Mouse (Mus musculus): ENCODE measurements around the gene BC017158. TPM values are rescaled to one million over a fixed set of nuclear protein-coding genes. Genes with fewer than 3 reads are reported as not detected.
A peak's percentile ranks its signal among the peaks of the same experiment; 100 is the strongest.

Gene BC017158
- polyA plus RNA-seq, 1 experiment: 32.6 TPM

DNA sequence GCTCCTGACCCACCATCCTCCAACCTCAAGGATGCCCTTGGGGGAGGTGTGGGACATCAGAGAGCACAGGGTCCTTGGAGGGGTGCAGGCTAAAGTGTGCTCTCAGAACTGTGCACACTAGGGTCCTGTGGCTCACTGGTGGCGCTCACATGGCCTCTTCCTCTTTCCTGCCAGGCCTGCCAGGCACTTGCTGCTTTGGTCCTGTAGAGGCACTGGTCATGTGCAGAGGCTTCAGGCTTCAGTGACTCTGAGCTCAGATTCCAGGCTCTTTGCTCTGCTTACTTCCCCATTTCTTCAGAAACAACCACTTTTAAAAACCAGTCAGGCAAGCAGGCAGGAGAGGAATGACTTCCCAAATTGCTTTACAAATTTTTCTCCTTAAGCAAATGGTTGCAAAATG is 34.9 kb upstream of the BC017158 start:
- peak; percentile 28 to 57 for DNase-seq (ENCODE audit: low read depth in 1 of 2, low spot score in 2 of 2)
- Histone ChIP-seq H3K4me3 (ENCODE audit: extremely low read depth, insufficient read depth, insufficient read length) (no peak overlapping the region), H3K27me3 (ENCODE audit: control insufficient read depth, insufficient read depth, low read length) (no peaks in the 10 kb centered on the region), H3K36me3 (ENCODE audit: control insufficient read depth, insufficient read depth, low read length) (no peaks in the 10 kb centered on the region), H3K27ac (ENCODE audit: insufficient read depth, low read length) (no peak overlapping the region), H3K4me1 (ENCODE audit: control insufficient read depth, insufficient read depth, insufficient read length) (peaks cover 2% of the 10 kb centered on the region; the same call in 1 of the 2 replicates)
- TF ChIP-seq POLR2A (IDR thresholded peaks at IDR 0.05; ENCODE audit: low read depth, low read length) (no peak), CTCF (IDR thresholded peaks at IDR 0.05; ENCODE audit: extremely low read depth, insufficient read depth, insufficient read length, insufficient replicate concordance) (no peak)
- 20% methylated on average over 1 of the region's 1 CpGs for WGBS

DNA sequence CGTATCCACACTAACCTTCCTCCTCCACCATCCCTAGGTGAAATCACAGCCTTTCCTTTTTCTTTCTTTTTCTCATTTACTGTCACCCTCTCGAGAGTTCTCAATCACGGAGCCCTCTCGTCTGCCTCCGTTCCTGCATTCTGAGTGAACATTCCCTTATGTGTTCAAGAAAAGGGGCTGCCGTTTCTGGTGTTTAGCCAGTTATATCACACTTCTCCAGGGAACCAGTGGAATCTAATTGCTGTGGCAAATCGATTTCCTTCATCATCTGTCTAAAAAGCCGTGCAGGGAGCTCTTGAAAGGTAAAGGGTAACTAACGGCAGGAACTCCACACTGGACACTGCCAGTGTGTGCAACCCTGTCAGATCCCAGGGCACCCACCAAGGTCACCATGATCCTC is 33.0 kb upstream of the BC017158 start:
- no peak overlapping the region for H3K27ac ChIP-seq (ENCODE audit: insufficient read depth, low read length)
- no peaks in the 10 kb centered on the region for H3K36me3 ChIP-seq (ENCODE audit: control insufficient read depth, insufficient read depth, low read length)
- no peak for DNase-seq (ENCODE audit: low read depth in 1 of 2, low spot score in 2 of 2)
- no peaks in the 10 kb centered on the region for H3K27me3 ChIP-seq (ENCODE audit: control insufficient read depth, insufficient read depth, low read length)
- WGBS: 90% methylated on average over 9 of the region's 9 CpGs
- no peak for TF ChIP-seq CTCF (IDR thresholded peaks at IDR 0.05; ENCODE audit: extremely low read depth, insufficient read depth, insufficient read length, insufficient replicate concordance)
- no peak for TF ChIP-seq POLR2A (IDR thresholded peaks at IDR 0.05; ENCODE audit: low read depth, low read length)
- H3K4me3 ChIP-seq (ENCODE audit: extremely low read depth, insufficient read depth, insufficient read length): no peak overlapping the region
- H3K4me1 ChIP-seq (ENCODE audit: control insufficient read depth, insufficient read depth, insufficient read length): peaks cover 2% of the 10 kb centered on the region; the same call in 1 of the 2 replicates

DNA sequence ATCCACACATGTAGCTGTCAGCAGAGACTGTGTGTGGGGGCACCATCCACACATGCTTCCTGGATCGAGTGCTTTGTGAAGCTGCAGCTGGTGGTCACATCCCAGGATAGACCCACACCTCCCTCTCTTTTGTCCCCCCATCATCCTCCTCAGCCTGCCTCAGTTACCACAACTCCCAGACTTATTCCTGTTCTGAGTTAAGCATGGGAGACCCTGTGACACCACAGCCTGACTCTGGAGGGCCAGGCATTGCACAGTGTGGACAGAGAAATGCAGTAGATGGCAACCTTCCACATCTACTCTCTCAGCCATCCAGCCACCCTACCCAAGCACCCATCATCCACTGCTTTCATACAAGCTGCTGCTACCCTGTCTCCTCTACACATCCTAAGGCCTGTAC is 27.0 kb upstream of the BC017158 start:
- Histone ChIP-seq H3K4me3 (ENCODE audit: extremely low read depth, insufficient read depth, insufficient read length) (no peak overlapping the region), H3K36me3 (ENCODE audit: control insufficient read depth, insufficient read depth, low read length) (no peaks in the 10 kb centered on the region), H3K27me3 (ENCODE audit: control insufficient read depth, insufficient read depth, low read length) (no peaks in the 10 kb centered on the region), H3K4me1 (ENCODE audit: control insufficient read depth, insufficient read depth, insufficient read length) (no peaks in the 10 kb centered on the region), H3K27ac (ENCODE audit: insufficient read depth, low read length) (no peak overlapping the region)
- WGBS: 100% methylated on average over 1 of the region's 1 CpGs
- DNase-seq (ENCODE audit: low read depth in 1 of 2, low spot score in 2 of 2): no peak
- no peak for TF ChIP-seq POLR2A (IDR thresholded peaks at IDR 0.05; ENCODE audit: low read depth, low read length)
- no peak for TF ChIP-seq CTCF (IDR thresholded peaks at IDR 0.05; ENCODE audit: extremely low read depth, insufficient read depth, insufficient read length, insufficient replicate concordance)

DNA sequence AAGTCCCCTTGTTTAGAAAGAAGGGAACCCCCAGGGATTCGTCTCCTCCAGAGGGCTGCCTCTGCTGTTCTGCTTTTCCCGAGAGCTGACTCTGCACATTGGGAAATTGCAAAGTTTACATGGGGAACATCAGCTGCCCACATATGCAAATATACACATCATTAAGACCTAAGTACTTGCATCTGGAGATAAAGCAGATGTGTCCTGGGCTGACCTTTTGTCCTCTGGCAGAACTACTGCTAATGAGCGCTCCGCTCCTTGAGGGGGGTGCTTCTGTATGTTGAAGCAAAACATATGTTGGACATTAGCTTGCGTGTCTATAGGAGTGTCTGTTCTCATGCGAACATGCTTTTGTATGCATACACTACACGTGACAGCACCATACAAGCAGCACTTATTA is 23.3 kb upstream of the BC017158 start:
- no peak overlapping the region for H3K27ac ChIP-seq (ENCODE audit: insufficient read depth, low read length)
- no peak overlapping the region for H3K4me3 ChIP-seq (ENCODE audit: extremely low read depth, insufficient read depth, insufficient read length)
- no peak for DNase-seq (ENCODE audit: low read depth in 1 of 2, low spot score in 2 of 2)
- no peaks in the 10 kb centered on the region for H3K4me1 ChIP-seq (ENCODE audit: control insufficient read depth, insufficient read depth, insufficient read length)
- no peak for TF ChIP-seq CTCF (IDR thresholded peaks at IDR 0.05; ENCODE audit: extremely low read depth, insufficient read depth, insufficient read length, insufficient replicate concordance)
- no peak for TF ChIP-seq POLR2A (IDR thresholded peaks at IDR 0.05; ENCODE audit: low read depth, low read length)
- H3K36me3 ChIP-seq (ENCODE audit: control insufficient read depth, insufficient read depth, low read length): no peaks in the 10 kb centered on the region
- WGBS: 85% methylated on average over 7 of the region's 7 CpGs
- H3K27me3 ChIP-seq (ENCODE audit: control insufficient read depth, insufficient read depth, low read length): no peaks in the 10 kb centered on the region

DNA sequence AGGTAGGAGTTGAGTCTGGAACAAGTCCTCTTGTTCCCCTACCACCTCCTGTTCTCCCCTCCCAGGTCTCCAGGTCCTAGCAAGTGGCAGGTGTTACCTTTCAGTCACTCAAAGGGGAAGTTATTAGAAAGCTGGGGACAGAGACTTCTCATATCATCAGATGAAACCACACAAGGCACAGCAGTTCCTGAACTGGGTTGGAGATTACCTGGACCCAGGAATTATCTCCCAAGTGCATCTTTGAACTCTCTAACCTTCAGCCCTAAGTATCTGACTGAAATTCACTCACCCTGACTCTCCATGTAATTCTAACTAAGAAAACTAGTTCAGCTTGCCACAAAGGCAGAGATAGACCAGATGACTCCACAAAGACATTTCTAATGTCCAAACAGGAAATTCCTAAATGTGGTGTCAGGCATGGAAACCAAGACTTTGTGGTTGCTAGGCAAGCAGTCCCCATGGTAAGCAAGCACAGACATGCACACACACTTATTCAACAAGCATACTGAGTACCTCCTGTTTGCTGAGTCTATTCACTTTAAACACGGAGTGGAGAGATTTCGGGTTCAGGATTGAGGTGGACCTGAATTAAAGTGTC is 22.3 kb upstream of the BC017158 start:
- WGBS: 87% methylated on average over 2 of the region's 2 CpGs
- DNase-seq (ENCODE audit: low read depth in 1 of 2, low spot score in 2 of 2): no peak
- Histone ChIP-seq H3K4me1 (ENCODE audit: control insufficient read depth, insufficient read depth, insufficient read length) (no peaks in the 10 kb centered on the region), H3K27me3 (ENCODE audit: control insufficient read depth, insufficient read depth, low read length) (no peaks in the 10 kb centered on the region), H3K4me3 (ENCODE audit: extremely low read depth, insufficient read depth, insufficient read length) (no peak overlapping the region), H3K27ac (ENCODE audit: insufficient read depth, low read length) (no peak overlapping the region), H3K36me3 (ENCODE audit: control insufficient read depth, insufficient read depth, low read length) (no peaks in the 10 kb centered on the region)
- TF ChIP-seq CTCF (IDR thresholded peaks at IDR 0.05; ENCODE audit: extremely low read depth, insufficient read depth, insufficient read length, insufficient replicate concordance): no peak
- no peak for TF ChIP-seq POLR2A (IDR thresholded peaks at IDR 0.05; ENCODE audit: low read depth, low read length)

DNA sequence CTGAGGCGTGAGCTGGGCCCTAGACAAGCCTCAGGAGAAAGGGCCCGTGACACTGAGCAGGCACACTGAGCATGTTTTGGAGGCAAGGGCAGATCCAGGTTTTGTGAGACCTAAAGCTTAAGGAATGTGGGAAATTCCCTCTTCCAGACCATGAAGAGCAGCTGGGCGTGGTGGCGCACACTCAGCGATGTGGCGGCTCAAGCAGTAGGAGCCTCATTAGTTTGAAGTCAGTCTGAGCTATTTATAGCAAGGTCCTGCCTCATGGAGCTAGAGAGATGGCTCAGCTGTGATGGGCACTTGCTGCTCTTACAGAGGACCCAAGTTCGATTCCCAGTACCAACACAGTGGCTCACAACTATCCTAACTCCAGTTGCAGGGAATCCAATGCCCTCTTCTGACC is 21.2 kb upstream of the BC017158 start:
- no peak for TF ChIP-seq POLR2A (IDR thresholded peaks at IDR 0.05; ENCODE audit: low read depth, low read length)
- no peak for TF ChIP-seq CTCF (IDR thresholded peaks at IDR 0.05; ENCODE audit: extremely low read depth, insufficient read depth, insufficient read length, insufficient replicate concordance)
- Histone ChIP-seq H3K4me1 (ENCODE audit: control insufficient read depth, insufficient read depth, insufficient read length) (no peaks in the 10 kb centered on the region), H3K27me3 (ENCODE audit: control insufficient read depth, insufficient read depth, low read length) (no peaks in the 10 kb centered on the region), H3K36me3 (ENCODE audit: control insufficient read depth, insufficient read depth, low read length) (no peaks in the 10 kb centered on the region), H3K27ac (ENCODE audit: insufficient read depth, low read length) (no peak overlapping the region), H3K4me3 (ENCODE audit: extremely low read depth, insufficient read depth, insufficient read length) (no peak overlapping the region)
- DNase-seq (ENCODE audit: low read depth in 1 of 2, low spot score in 2 of 2): no peak
- 88% methylated on average over 7 of the region's 7 CpGs for WGBS

DNA sequence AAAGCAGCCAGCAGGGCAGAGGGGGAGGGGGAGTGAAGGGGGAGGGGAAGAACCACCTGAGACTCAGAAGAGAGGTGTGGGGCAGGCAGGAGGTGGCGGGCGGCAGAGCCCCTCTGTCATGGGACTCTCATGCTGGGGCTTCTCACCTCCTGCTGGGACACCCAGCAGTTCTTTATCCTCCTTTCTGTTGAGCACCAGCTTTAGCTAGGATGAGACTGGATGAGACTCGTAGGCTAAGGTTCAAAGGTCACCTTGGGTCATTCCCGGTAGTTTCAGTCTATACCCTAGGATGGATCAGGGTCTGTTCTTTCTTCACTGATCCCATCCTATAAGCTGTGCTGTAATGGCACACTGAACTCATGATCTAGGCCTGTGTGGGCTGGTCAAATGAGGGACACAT is 19.0 kb upstream of the BC017158 start:
- Histone ChIP-seq H3K27ac (ENCODE audit: insufficient read depth, low read length) (no peak overlapping the region), H3K4me3 (ENCODE audit: extremely low read depth, insufficient read depth, insufficient read length) (no peak overlapping the region), H3K4me1 (ENCODE audit: control insufficient read depth, insufficient read depth, insufficient read length) (no peaks in the 10 kb centered on the region), H3K36me3 (ENCODE audit: control insufficient read depth, insufficient read depth, low read length) (no peaks in the 10 kb centered on the region), H3K27me3 (ENCODE audit: control insufficient read depth, insufficient read depth, low read length) (no peaks in the 10 kb centered on the region)
- WGBS: 86% methylated on average over 4 of the region's 4 CpGs
- DNase-seq (ENCODE audit: low read depth in 1 of 2, low spot score in 2 of 2): no peak
- no peak for TF ChIP-seq CTCF (IDR thresholded peaks at IDR 0.05; ENCODE audit: extremely low read depth, insufficient read depth, insufficient read length, insufficient replicate concordance)
- no peak for TF ChIP-seq POLR2A (IDR thresholded peaks at IDR 0.05; ENCODE audit: low read depth, low read length)
